Mouse (Mus musculus) forebrain, embryonic 12.5 days (tissue): ENCODE results near the gene Pgm1. TPM values are rescaled to one million over a fixed set of nuclear protein-coding genes. Genes with fewer than 3 reads are reported as not detected.

Source experiments
- ATAC-seq: fragments of 200-750 bp; cut with Nextera tagmentation; 2 replicates; pipeline ENCODE4 v1.8.0; 2017; ENCODE audit warnings: moderate TSS enrichment; ENCODE audit not compliant: low FRiP score
- H3K27ac ChIP-seq: fragments of 300-500 bp; sonication (generic); 2 replicates; pipeline ENCODE4 v1.5.1; 2016; ENCODE audit warnings: mild to moderate bottlenecking
- H3K27me3 ChIP-seq: fragments of 300-500 bp; sonication (generic); 2 replicates; pipeline ENCODE4 v1.6.1; 2016; ENCODE audit warnings: mild to moderate bottlenecking
- H3K36me3 ChIP-seq: fragments of 300-500 bp; sonication (generic); replicated peaks from 2 replicates; pipeline ENCODE4 v1.6.1; 2016; ENCODE audit warnings: mild to moderate bottlenecking
- H3K4me1 ChIP-seq: fragments of 300-500 bp; sonication (generic); 2 replicates; pipeline ENCODE4 v1.6.1; 2016
- H3K4me2 ChIP-seq: fragments of 300-500 bp; sonication (generic); 2 replicates; pipeline ENCODE4 v1.6.1; 2016; ENCODE audit warnings: mild to moderate bottlenecking, moderate library complexity
- H3K4me3 ChIP-seq: fragments of 300-500 bp; sonication (generic); replicated peaks from 2 replicates; pipeline ENCODE4 v1.5.1; 2016; ENCODE audit warnings: mild to moderate bottlenecking
- H3K9ac ChIP-seq: fragments of 300-500 bp; sonication (generic); 2 replicates; pipeline ENCODE4 v1.6.1; 2016; ENCODE audit warnings: mild to moderate bottlenecking
- H3K9me3 ChIP-seq: fragments of 300-500 bp; sonication (generic); 2 replicates; pipeline ENCODE4 v1.6.1; 2016
- WGBS: fragments of 180-500 bp; shearing (Covaris S2); methylation state at CpG from one replicate; pipeline ENCODE4 v1.1.7; 2016; 5-methylcytosine and 5-hydroxymethylcytosine counted together
- polyA plus RNA-seq: library from polyadenylated mRNA; unstranded; fragments of >200 nt; fragmentation: Nextera tagmentation; extraction: Ambion mirVana; gene quantifications from 2 replicates; pipeline ENCODE4 v1.2.1, GENCODE M21; 2016

Pgm1 gene
- polyA plus RNA-seq, 1 experiment from 2014 or later, result 32.6 TPM

GRCm38 (mm10) chr4:99939711-99940505, 10.7 kb downstream of the Pgm1 start:
- no peak for ATAC-seq
- H3K27me3 ChIP-seq, result no peaks in the 10 kb centered on the region

GRCm38 (mm10) chr4:99941655-99942414, 12.6 kb downstream of the Pgm1 start:
- Histone ChIP-seq H3K9me3 (no peaks in the 10 kb centered on the region), H3K9ac (no peak overlapping the region), H3K27ac (no peak overlapping the region), H3K27me3 (no peaks in the 10 kb centered on the region), H3K36me3 (no peaks in the 10 kb centered on the region), H3K4me2 (no peak overlapping the region), H3K4me3 (no peak overlapping the region), H3K4me1 (peaks cover 6% of the 10 kb centered on the region; the same call in 1 of the 2 replicates)
- ATAC-seq, result no peak
- WGBS, result 88% methylated on average over 10 of the region's 10 CpGs

More at GRCm38 (mm10) chr4:99939711-99940505, 10.7 kb downstream of the Pgm1 start:
- Histone ChIP-seq H3K4me2 (no peak overlapping the region), H3K9me3 (no peaks in the 10 kb centered on the region), H3K9ac (no peak overlapping the region), H3K36me3 (no peaks in the 10 kb centered on the region), H3K4me3 (no peak overlapping the region), H3K27ac (no peak overlapping the region), H3K4me1 (peaks cover 6% of the 10 kb centered on the region; the same call in 1 of the 2 replicates)
- WGBS, result 69% methylated on average over 16 of the region's 16 CpGs

DNA sequence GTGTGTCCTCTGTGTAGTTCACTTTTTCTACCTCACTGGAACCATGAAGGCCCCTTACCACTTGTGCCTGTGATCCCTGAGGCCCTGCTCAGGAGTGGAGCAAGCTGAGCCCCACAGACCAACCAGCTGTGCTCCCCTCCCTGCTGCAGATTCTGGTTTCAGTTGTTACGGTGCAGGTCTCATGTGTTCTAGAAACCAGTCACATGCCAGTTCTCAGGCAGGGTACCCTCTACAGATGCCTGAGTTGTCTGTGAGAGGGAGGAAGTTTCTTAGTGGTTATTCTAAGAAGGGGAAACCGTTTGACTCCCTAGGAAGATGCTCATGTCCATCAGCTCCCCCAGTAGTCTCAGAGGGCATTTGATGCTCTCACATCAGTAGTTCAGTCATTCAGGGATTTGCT, 15.4 kb downstream of the Pgm1 start:
- Histone ChIP-seq H3K27me3 (no peaks in the 10 kb centered on the region), H3K27ac (no peak overlapping the region), H3K4me3 (no peak overlapping the region), H3K9ac (no peak overlapping the region), H3K4me1 (peaks cover 6% of the 10 kb centered on the region; the same call in 1 of the 2 replicates), H3K4me2 (no peak overlapping the region), H3K9me3 (no peaks in the 10 kb centered on the region), H3K36me3 (no peaks in the 10 kb centered on the region)
- no peak for ATAC-seq
- WGBS, result 75% methylated on average over 2 of the region's 2 CpGs

GRCm38 (mm10) chr4:99945011-99945410, 15.8 kb downstream of the Pgm1 start:
- no peaks in the 10 kb centered on the region for H3K36me3 ChIP-seq
- no peak for ATAC-seq
- H3K4me1 ChIP-seq, result peaks cover 6% of the 10 kb centered on the region; the same call in 1 of the 2 replicates
- 88% methylated on average over 7 of the region's 7 CpGs for WGBS
- no peaks in the 10 kb centered on the region for H3K9me3 ChIP-seq
- H3K4me3 ChIP-seq, result no peak overlapping the region
- H3K4me2 ChIP-seq, result no peak overlapping the region
- H3K27me3 ChIP-seq, result no peaks in the 10 kb centered on the region
- no peak overlapping the region for H3K27ac ChIP-seq
- no peak overlapping the region for H3K9ac ChIP-seq

DNA sequence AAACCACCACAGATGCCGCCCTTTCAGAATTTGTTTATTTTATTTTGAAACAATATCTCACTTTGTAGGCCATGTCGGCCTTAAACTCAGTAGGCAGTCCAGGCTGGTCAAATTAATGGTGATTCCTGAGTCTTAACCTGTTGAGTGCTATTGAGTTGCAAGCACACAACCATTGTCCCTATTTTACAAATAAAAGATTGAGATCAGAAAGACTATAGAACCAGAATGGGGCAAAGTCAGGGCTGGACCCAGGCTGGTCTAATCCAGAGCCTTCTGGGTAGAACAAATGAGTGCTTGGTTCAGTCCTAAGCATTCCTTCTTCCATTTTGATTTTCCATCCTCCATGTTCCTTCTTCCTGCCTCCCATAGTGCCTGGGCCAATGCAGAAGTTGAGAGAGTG, 17.3 kb downstream of the Pgm1 start:
- Histone ChIP-seq H3K4me3 (no peak overlapping the region), H3K36me3 (no peaks in the 10 kb centered on the region), H3K27ac (no peak overlapping the region), H3K4me1 (peaks cover 2% of the 10 kb centered on the region; the same call in 1 of the 2 replicates), H3K9me3 (no peaks in the 10 kb centered on the region), H3K9ac (no peak overlapping the region), H3K4me2 (no peak overlapping the region), H3K27me3 (no peaks in the 10 kb centered on the region)
- no peak for ATAC-seq
- WGBS, result 93% methylated on average over 2 of the region's 2 CpGs

DNA sequence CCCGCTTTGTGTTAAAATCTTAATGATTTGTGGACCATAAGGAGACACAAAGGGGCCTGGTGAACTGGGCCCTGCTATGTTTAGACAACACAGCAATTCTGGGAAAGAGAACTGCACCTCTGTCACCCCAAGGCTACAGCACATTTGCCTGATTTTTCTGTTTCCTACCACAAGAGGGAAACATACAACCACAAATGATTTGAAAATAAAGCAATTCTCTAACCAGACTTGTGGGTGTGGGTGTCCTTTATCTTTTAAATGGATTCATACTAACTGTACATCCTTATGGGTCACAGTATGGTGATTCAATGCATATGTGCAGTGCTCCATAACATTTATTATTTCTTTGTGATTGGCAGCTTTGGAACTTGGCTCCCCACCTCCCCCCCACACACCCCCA, 18.0 kb downstream of the Pgm1 start:
- H3K27ac ChIP-seq, result no peak overlapping the region
- H3K9ac ChIP-seq, result no peak overlapping the region
- no peaks in the 10 kb centered on the region for H3K36me3 ChIP-seq
- H3K4me3 ChIP-seq, result no peak overlapping the region
- 70% methylated on average over 1 of the region's 1 CpGs for WGBS
- H3K27me3 ChIP-seq, result no peaks in the 10 kb centered on the region
- ATAC-seq, result no peak
- H3K4me2 ChIP-seq, result no peak overlapping the region
- H3K4me1 ChIP-seq, result peaks cover 2% of the 10 kb centered on the region; the same call in 1 of the 2 replicates
- H3K9me3 ChIP-seq, result no peaks in the 10 kb centered on the region

- Histone ChIP-seq H3K4me3 (no peak overlapping the region), H3K4me1 (peaks cover 2% of the 10 kb centered on the region; the same call in 1 of the 2 replicates), H3K27ac (no peak overlapping the region), H3K36me3 (no peaks in the 10 kb centered on the region), H3K9me3 (no peaks in the 10 kb centered on the region), H3K9ac (no peak overlapping the region), H3K27me3 (no peaks in the 10 kb centered on the region), H3K4me2 (no peak overlapping the region)
- 100% methylated on average over 1 of the region's 1 CpGs for WGBS
- ATAC-seq, result no peak
Measured at GRCm38 (mm10) chr4:99947896-99948295, 18.7 kb downstream of the Pgm1 start.

DNA sequence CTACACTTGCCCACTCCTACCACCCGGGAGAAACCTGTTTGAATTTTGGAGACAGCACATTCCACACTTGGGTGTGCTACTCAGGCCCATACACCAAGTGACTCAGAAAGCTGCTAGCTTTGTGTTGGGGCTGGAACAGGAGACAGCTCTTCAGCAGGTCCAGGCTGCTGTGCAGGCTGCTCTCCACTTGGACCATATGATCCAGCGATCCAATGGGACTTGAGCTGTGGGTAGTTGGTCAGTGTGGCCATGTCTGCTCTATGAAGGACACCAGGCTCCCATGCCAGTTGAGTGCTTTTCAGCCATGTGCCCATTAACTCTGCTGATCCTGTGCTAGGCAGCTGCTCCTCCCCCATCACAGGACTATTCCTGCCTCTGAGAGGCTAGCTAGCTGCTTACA, 24.7 kb downstream of the Pgm1 start:
- H3K27ac ChIP-seq, result no peak overlapping the region
- H3K4me2 ChIP-seq, result no peak overlapping the region
- H3K27me3 ChIP-seq, result no peaks in the 10 kb centered on the region
- no peaks in the 10 kb centered on the region for H3K4me1 ChIP-seq
- H3K9me3 ChIP-seq, result no peaks in the 10 kb centered on the region
- no peak overlapping the region for H3K4me3 ChIP-seq
- no peak for ATAC-seq
- H3K9ac ChIP-seq, result no peak overlapping the region
- WGBS, result 94% methylated on average over 2 of the region's 2 CpGs
- no peaks in the 10 kb centered on the region for H3K36me3 ChIP-seq

GRCm38 (mm10) chr4:99955396-99955795, 26.2 kb downstream of the Pgm1 start:
- no peak overlapping the region for H3K4me2 ChIP-seq
- H3K27me3 ChIP-seq, result no peaks in the 10 kb centered on the region
- H3K9me3 ChIP-seq, result no peaks in the 10 kb centered on the region
- H3K27ac ChIP-seq, result no peak overlapping the region
- H3K4me3 ChIP-seq, result no peak overlapping the region
- WGBS, result 82% methylated on average over 10 of the region's 10 CpGs
- H3K36me3 ChIP-seq, result no peaks in the 10 kb centered on the region
- H3K4me1 ChIP-seq, result no peaks in the 10 kb centered on the region
- no peak overlapping the region for H3K9ac ChIP-seq
- ATAC-seq, result no peak

GRCm38 (mm10) chr4:99957186-99957585, 28.0 kb downstream of the Pgm1 start:
- H3K4me3 ChIP-seq, result no peak overlapping the region
- no peak overlapping the region for H3K4me2 ChIP-seq
- 93% methylated on average over 4 of the region's 4 CpGs for WGBS
- H3K9me3 ChIP-seq, result no peaks in the 10 kb centered on the region
- H3K9ac ChIP-seq, result no peak overlapping the region
- no peaks in the 10 kb centered on the region for H3K27me3 ChIP-seq
- H3K4me1 ChIP-seq, result no peaks in the 10 kb centered on the region
- no peaks in the 10 kb centered on the region for H3K36me3 ChIP-seq
- ATAC-seq, result no peak
- H3K27ac ChIP-seq, result no peak overlapping the region

GRCm38 (mm10) chr4:99958084-99958815, 29.0 kb downstream of the Pgm1 start:
- no peak for ATAC-seq
- Histone ChIP-seq H3K9ac (no peak overlapping the region), H3K4me1 (no peaks in the 10 kb centered on the region), H3K9me3 (no peaks in the 10 kb centered on the region), H3K4me3 (no peak overlapping the region), H3K36me3 (no peaks in the 10 kb centered on the region), H3K27me3 (no peaks in the 10 kb centered on the region), H3K27ac (no peak overlapping the region), H3K4me2 (no peak overlapping the region)
- 78% methylated on average over 7 of the region's 7 CpGs for WGBS

- WGBS, result 93% methylated on average over 3 of the region's 3 CpGs
Measured at GRCm38 (mm10) chr4:99959308-99959707, 30.1 kb downstream of the Pgm1 start.

More at GRCm38 (mm10) chr4:99959308-99959707, 30.1 kb downstream of the Pgm1 start:
- Histone ChIP-seq H3K27me3 (no peaks in the 10 kb centered on the region), H3K9ac (no peak overlapping the region), H3K4me1 (no peaks in the 10 kb centered on the region), H3K36me3 (no peaks in the 10 kb centered on the region), H3K4me2 (no peak overlapping the region), H3K9me3 (no peaks in the 10 kb centered on the region), H3K4me3 (no peak overlapping the region), H3K27ac (no peak overlapping the region)
- no peak for ATAC-seq
